Mouse (Mus musculus): ENCODE results near the gene Thap4. TPM values are rescaled to one million over a fixed set of nuclear protein-coding genes. Genes with fewer than 3 reads are reported as not detected.

The Thap4 gene
- polyA plus RNA-seq, 1 experiment from 2014 or later, result 64.8 TPM

GRCm38 (mm10) chr1:93704341-93704740 lies 50.3 kb downstream of the Thap4 start:
- Histone ChIP-seq H3K27me3 (ENCODE audit: control insufficient read depth, insufficient read depth, low read length) (no peaks in the 10 kb centered on the region), H3K27ac (ENCODE audit: low read depth, low read length) (no peak overlapping the region), H3K4me2 (replicated peaks; ENCODE audit: low read depth, low read length) (no peak overlapping the region), H3K36me3 (ENCODE audit: control insufficient read depth, insufficient read depth, low read length) (peaks cover 28% of the 10 kb centered on the region), H3K9me3 (ENCODE audit: control insufficient read depth, low read length) (no peaks in the 10 kb centered on the region), H3K9ac (ENCODE audit: low read depth, low read length) (no peak overlapping the region), H3K4me3 (ENCODE audit: low read length) (no peak overlapping the region), H3K4me1 (ENCODE audit: control insufficient read depth, insufficient read depth, low read length) (no peaks in the 10 kb centered on the region)
- no peak for ATAC-seq (ENCODE audit: low FRiP score, low TSS enrichment)
- WGBS, result 89% methylated on average over 9 of the region's 9 CpGs

- H3K27me3 ChIP-seq (ENCODE audit: control insufficient read depth, insufficient read depth, low read length), result no peaks in the 10 kb centered on the region
- ATAC-seq (ENCODE audit: low FRiP score, low TSS enrichment), result no peak
- no peak overlapping the region for H3K27ac ChIP-seq (ENCODE audit: low read depth, low read length)
- no peaks in the 10 kb centered on the region for H3K9me3 ChIP-seq (ENCODE audit: control insufficient read depth, low read length)
- H3K4me1 ChIP-seq (ENCODE audit: control insufficient read depth, insufficient read depth, low read length), result no peaks in the 10 kb centered on the region
- 87% methylated on average over 10 of the region's 10 CpGs for WGBS
- H3K4me2 ChIP-seq (replicated peaks; ENCODE audit: low read depth, low read length), result no peak overlapping the region
- H3K9ac ChIP-seq (ENCODE audit: low read depth, low read length), result no peak overlapping the region
- no peak overlapping the region for H3K4me3 ChIP-seq (ENCODE audit: low read length)
- peaks cover 28% of the 10 kb centered on the region for H3K36me3 ChIP-seq (ENCODE audit: control insufficient read depth, insufficient read depth, low read length)
These were observed 51.1 kb downstream of the Thap4 start for GRCm38 (mm10) chr1:93703472-93704048.

- 87% methylated on average over 1 of the region's 1 CpGs for WGBS
- Histone ChIP-seq H3K36me3 (ENCODE audit: control insufficient read depth, insufficient read depth, low read length) (peaks cover 28% of the 10 kb centered on the region), H3K27ac (ENCODE audit: low read depth, low read length) (no peak overlapping the region), H3K9ac (ENCODE audit: low read depth, low read length) (no peak overlapping the region), H3K9me3 (ENCODE audit: control insufficient read depth, low read length) (no peaks in the 10 kb centered on the region), H3K4me3 (ENCODE audit: low read length) (no peak overlapping the region), H3K4me1 (ENCODE audit: control insufficient read depth, insufficient read depth, low read length) (peaks cover 4% of the 10 kb centered on the region; the same call in 1 of the 2 replicates), H3K27me3 (ENCODE audit: control insufficient read depth, insufficient read depth, low read length) (no peaks in the 10 kb centered on the region), H3K4me2 (replicated peaks; ENCODE audit: low read depth, low read length) (no peak overlapping the region)
- ATAC-seq (ENCODE audit: low FRiP score, low TSS enrichment), result no peak
These were observed 52.6 kb downstream of the Thap4 start for GRCm38 (mm10) chr1:93702106-93702505.

- Histone ChIP-seq H3K4me2 (replicated peaks; ENCODE audit: low read depth, low read length) (no peak overlapping the region), H3K36me3 (ENCODE audit: control insufficient read depth, insufficient read depth, low read length) (peaks cover 16% of the 10 kb centered on the region; the same call in 1 of the 2 replicates), H3K9ac (ENCODE audit: low read depth, low read length) (no peak overlapping the region), H3K4me3 (ENCODE audit: low read length) (no peak overlapping the region), H3K9me3 (ENCODE audit: control insufficient read depth, low read length) (no peaks in the 10 kb centered on the region), H3K4me1 (ENCODE audit: control insufficient read depth, insufficient read depth, low read length) (peaks cover 6% of the 10 kb centered on the region; the same call in 1 of the 2 replicates), H3K27me3 (ENCODE audit: control insufficient read depth, insufficient read depth, low read length) (no peaks in the 10 kb centered on the region), H3K27ac (ENCODE audit: low read depth, low read length) (no peak overlapping the region)
- WGBS, result 77% methylated on average over 4 of the region's 4 CpGs
- no peak for ATAC-seq (ENCODE audit: low FRiP score, low TSS enrichment)
These were observed 55.5 kb downstream of the Thap4 start for GRCm38 (mm10) chr1:93699159-93699558.

- Histone ChIP-seq H3K4me1 (ENCODE audit: control insufficient read depth, insufficient read depth, low read length) (peaks cover 6% of the 10 kb centered on the region; the same call in 1 of the 2 replicates), H3K36me3 (ENCODE audit: control insufficient read depth, insufficient read depth, low read length) (peaks cover 5% of the 10 kb centered on the region; the same call in 1 of the 2 replicates), H3K27ac (ENCODE audit: low read depth, low read length) (peak overlapping the region; percentile 47), H3K9ac (ENCODE audit: low read depth, low read length) (no peak overlapping the region), H3K4me2 (replicated peaks; ENCODE audit: low read depth, low read length) (no peak overlapping the region), H3K27me3 (ENCODE audit: control insufficient read depth, insufficient read depth, low read length) (no peaks in the 10 kb centered on the region), H3K4me3 (ENCODE audit: low read length) (no peak overlapping the region), H3K9me3 (ENCODE audit: control insufficient read depth, low read length) (no peaks in the 10 kb centered on the region)
- ATAC-seq (ENCODE audit: low FRiP score, low TSS enrichment), result peak; percentile 35; the same call in 1 of the 2 replicates
- 30% methylated on average over 3 of the region's 3 CpGs for WGBS
These were observed 57.3 kb downstream of the Thap4 start for GRCm38 (mm10) chr1:93697317-93697716.

GRCm38 (mm10) chr1:93694966-93695365 lies 59.7 kb downstream of the Thap4 start:
- H3K27me3 ChIP-seq (ENCODE audit: control insufficient read depth, insufficient read depth, low read length), result no peaks in the 10 kb centered on the region
- H3K4me1 ChIP-seq (ENCODE audit: control insufficient read depth, insufficient read depth, low read length), result peaks cover 6% of the 10 kb centered on the region; the same call in 1 of the 2 replicates
- no peak for ATAC-seq (ENCODE audit: low FRiP score, low TSS enrichment)

GRCm38 (mm10) chr1:93693943-93694342 lies 60.7 kb downstream of the Thap4 start:
- ATAC-seq (ENCODE audit: low FRiP score, low TSS enrichment), result no peak
- Histone ChIP-seq H3K27ac (ENCODE audit: low read depth, low read length) (no peak overlapping the region), H3K4me1 (ENCODE audit: control insufficient read depth, insufficient read depth, low read length) (peaks cover 6% of the 10 kb centered on the region; the same call in 1 of the 2 replicates), H3K9ac (ENCODE audit: low read depth, low read length) (no peak overlapping the region), H3K4me2 (replicated peaks; ENCODE audit: low read depth, low read length) (no peak overlapping the region), H3K27me3 (ENCODE audit: control insufficient read depth, insufficient read depth, low read length) (no peaks in the 10 kb centered on the region), H3K9me3 (ENCODE audit: control insufficient read depth, low read length) (no peaks in the 10 kb centered on the region), H3K36me3 (ENCODE audit: control insufficient read depth, insufficient read depth, low read length) (peaks cover 21% of the 10 kb centered on the region; the same call in 1 of the 2 replicates), H3K4me3 (ENCODE audit: low read length) (no peak overlapping the region)
- 89% methylated on average over 10 of the region's 10 CpGs for WGBS

More at GRCm38 (mm10) chr1:93694966-93695365, 59.7 kb downstream of the Thap4 start:
- Histone ChIP-seq H3K9me3 (ENCODE audit: control insufficient read depth, low read length) (no peaks in the 10 kb centered on the region), H3K9ac (ENCODE audit: low read depth, low read length) (no peak overlapping the region), H3K27ac (ENCODE audit: low read depth, low read length) (no peak overlapping the region), H3K36me3 (ENCODE audit: control insufficient read depth, insufficient read depth, low read length) (peaks cover 21% of the 10 kb centered on the region; the same call in 1 of the 2 replicates), H3K4me3 (ENCODE audit: low read length) (no peak overlapping the region), H3K4me2 (replicated peaks; ENCODE audit: low read depth, low read length) (no peak overlapping the region)
- 73% methylated on average over 6 of the region's 6 CpGs for WGBS

- Histone ChIP-seq H3K4me1 (ENCODE audit: control insufficient read depth, insufficient read depth, low read length) (peaks cover 6% of the 10 kb centered on the region; the same call in 1 of the 2 replicates), H3K9ac (ENCODE audit: low read depth, low read length) (no peak overlapping the region), H3K36me3 (ENCODE audit: control insufficient read depth, insufficient read depth, low read length) (peaks cover 21% of the 10 kb centered on the region; the same call in 1 of the 2 replicates), H3K4me2 (replicated peaks; ENCODE audit: low read depth, low read length) (no peak overlapping the region), H3K27ac (ENCODE audit: low read depth, low read length) (no peak overlapping the region), H3K4me3 (ENCODE audit: low read length) (no peak overlapping the region), H3K9me3 (ENCODE audit: control insufficient read depth, low read length) (no peaks in the 10 kb centered on the region), H3K27me3 (ENCODE audit: control insufficient read depth, insufficient read depth, low read length) (no peaks in the 10 kb centered on the region)
- 81% methylated on average over 3 of the region's 3 CpGs for WGBS
- no peak for ATAC-seq (ENCODE audit: low FRiP score, low TSS enrichment)
These were observed 61.2 kb downstream of the Thap4 start for GRCm38 (mm10) chr1:93693502-93693901.

- H3K4me3 ChIP-seq (ENCODE audit: low read length), result no peak overlapping the region
- H3K9ac ChIP-seq (ENCODE audit: low read depth, low read length), result no peak overlapping the region
- H3K27ac ChIP-seq (ENCODE audit: low read depth, low read length), result no peak overlapping the region
- WGBS, result 85% methylated on average over 9 of the region's 9 CpGs
- H3K9me3 ChIP-seq (ENCODE audit: control insufficient read depth, low read length), result no peaks in the 10 kb centered on the region
- H3K4me1 ChIP-seq (ENCODE audit: control insufficient read depth, insufficient read depth, low read length), result peaks cover 8% of the 10 kb centered on the region; the same call in 1 of the 2 replicates
- peaks cover 21% of the 10 kb centered on the region; the same call in 1 of the 2 replicates for H3K36me3 ChIP-seq (ENCODE audit: control insufficient read depth, insufficient read depth, low read length)
- ATAC-seq (ENCODE audit: low FRiP score, low TSS enrichment), result no peak
- no peak overlapping the region for H3K4me2 ChIP-seq (replicated peaks; ENCODE audit: low read depth, low read length)
- H3K27me3 ChIP-seq (ENCODE audit: control insufficient read depth, insufficient read depth, low read length), result no peaks in the 10 kb centered on the region
These were observed 61.9 kb downstream of the Thap4 start for GRCm38 (mm10) chr1:93692773-93693172.
